Mouse (Mus musculus) neutrophil, adult 5-6 weeks (primary cell): ENCODE measurements at regions not wholly inside any gene's neighbourhood (a gene's known extent, or its start where the extent isn't known, plus 50 kb on each side); places are given as distances from the start of the nearest gene placed in this dataset.
"Not testable (repeated sequence)": the region's sequence is repeated elsewhere in the genome, so short reads cannot be mapped to it uniquely, and the experiment has no call there.

Experiments used
- ATAC-seq: fragments of 151-379, 151-347 bp; 2 replicates; pipeline ENCODE4 v1.8.0; 2017; ENCODE audit warnings: mild to moderate bottlenecking, moderate TSS enrichment; ENCODE audit not compliant: insufficient number of reproducible peaks, poor library complexity, low FRiP score, severe bottlenecking; ENCODE audit errors: extremely low read depth

DNA sequence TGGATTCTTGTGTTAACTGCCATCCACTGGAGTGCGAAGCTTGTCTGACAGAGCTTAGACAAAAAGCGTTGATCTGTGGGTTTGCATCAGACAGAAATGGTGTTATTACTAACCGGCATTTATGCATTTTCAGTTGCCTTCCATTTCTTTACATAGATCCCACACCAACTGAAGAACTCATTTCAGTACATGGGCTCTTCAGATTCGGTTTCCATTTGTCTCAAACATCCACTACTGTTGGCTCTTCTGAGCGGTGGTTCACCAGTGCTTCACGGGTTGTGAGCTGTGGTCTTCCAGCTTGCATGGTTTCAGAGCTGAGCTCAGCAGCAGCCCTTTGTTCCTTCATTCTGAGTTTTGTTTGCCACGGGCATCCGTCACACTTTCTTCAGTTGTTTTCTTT lies 294.4 kb downstream of the Eipr1 start:
- ATAC-seq = no peak

GRCm38 (mm10) chr12:29048596-29048995 lies 297.0 kb downstream of the Eipr1 start:
- not testable (repeated sequence) for ATAC-seq

- ATAC-seq = no peak
Observed at GRCm38 (mm10) chr12:29049105-29049511, 297.5 kb downstream of the Eipr1 start.

DNA sequence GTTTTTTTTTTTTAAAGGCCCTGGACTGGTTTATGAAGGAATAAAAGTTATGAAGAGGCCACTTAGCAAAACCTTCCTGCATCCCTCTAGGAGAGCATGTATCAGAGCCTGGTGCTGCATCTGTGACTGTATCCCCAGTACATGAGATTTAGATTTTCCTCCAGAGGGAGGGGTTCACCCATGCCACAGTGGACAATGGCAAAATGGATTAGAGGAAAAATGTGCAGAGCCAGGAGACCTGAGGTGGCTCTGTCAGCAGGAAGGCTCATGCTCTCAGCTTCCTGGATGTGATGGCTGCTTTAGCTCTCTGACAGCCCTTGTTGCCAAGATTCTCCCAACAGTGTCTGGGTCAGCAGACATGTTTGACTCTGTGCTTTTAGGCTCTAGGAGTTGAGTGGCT lies 298.2 kb downstream of the Eipr1 start:
- ATAC-seq = no peak

- no peak for ATAC-seq
Observed at GRCm38 (mm10) chr12:29050516-29051251, 299.1 kb downstream of the Eipr1 start.

DNA sequence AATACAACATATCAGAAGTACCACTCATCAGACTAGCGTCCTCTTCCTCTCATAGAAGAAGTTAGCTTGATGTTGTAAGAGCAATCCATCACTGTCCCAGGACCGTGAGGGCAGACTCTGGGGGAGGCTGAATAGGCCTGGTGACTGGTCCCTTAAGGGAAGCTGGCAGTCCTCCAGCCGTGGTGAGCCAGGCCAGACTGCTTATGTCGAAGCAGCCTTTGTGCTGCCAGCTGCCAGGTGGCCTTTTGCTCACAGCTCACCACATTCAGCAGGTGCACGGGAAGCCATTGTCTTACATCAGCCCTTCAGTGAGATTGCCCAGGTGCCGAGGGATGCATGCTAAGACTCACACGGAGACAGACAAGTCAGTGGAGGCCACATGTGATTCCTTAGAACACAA lies 302.8 kb downstream of the Eipr1 start:
- ATAC-seq = no peak

DNA sequence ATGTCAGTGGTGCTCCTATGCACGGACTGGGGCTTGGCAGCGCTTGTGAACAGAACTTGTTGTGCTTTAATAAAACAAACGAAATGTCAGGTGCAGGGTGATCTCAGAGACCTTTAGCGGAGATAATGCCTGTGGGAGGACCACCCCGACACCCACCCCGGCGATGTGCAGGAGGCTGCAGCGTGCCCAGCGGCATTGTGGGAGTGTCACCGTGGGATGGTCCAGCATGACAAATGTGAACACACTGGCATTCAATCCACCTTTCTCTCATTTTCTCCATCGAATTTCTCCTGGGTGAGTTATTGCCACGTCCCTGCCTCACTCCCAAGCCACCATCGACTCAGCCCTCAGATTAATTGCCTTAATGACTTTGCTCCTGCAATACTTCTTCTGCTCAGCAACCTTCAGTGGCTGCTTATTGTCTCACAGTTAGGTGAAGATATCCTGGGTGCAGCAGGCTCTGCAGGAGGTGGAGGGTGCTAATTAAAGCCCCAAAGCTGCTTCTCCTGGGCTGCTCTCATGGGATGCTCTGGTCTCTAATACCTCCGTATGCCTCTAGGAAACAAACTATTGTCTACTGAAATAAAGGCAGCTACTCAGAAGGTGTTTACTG lies 310.5 kb downstream of the Eipr1 start:
- no peak for ATAC-seq

DNA sequence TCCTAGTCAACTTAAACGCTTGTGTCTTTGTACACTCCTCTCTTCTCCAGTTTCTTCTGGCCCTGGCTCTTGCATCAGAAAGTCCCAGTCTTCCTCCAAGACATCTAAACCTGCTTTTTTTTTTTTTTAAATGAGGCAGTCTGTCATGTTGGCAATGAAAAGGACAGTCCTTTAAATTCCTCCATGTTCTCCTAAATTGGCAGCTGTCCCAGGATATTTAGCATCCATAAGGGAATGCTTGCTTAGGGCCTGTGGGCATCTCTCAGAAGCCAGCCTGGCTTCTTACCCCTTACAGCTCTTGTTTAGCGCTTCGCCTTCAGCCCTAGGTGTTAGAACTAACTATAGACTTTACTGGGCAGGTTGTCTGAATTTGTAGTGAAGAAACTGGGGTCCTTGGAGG lies 311.2 kb downstream of the Eipr1 start:
- no peak for ATAC-seq

- no peak for ATAC-seq
Observed at GRCm38 (mm10) chr12:29068180-29068579, 316.6 kb downstream of the Eipr1 start.

DNA sequence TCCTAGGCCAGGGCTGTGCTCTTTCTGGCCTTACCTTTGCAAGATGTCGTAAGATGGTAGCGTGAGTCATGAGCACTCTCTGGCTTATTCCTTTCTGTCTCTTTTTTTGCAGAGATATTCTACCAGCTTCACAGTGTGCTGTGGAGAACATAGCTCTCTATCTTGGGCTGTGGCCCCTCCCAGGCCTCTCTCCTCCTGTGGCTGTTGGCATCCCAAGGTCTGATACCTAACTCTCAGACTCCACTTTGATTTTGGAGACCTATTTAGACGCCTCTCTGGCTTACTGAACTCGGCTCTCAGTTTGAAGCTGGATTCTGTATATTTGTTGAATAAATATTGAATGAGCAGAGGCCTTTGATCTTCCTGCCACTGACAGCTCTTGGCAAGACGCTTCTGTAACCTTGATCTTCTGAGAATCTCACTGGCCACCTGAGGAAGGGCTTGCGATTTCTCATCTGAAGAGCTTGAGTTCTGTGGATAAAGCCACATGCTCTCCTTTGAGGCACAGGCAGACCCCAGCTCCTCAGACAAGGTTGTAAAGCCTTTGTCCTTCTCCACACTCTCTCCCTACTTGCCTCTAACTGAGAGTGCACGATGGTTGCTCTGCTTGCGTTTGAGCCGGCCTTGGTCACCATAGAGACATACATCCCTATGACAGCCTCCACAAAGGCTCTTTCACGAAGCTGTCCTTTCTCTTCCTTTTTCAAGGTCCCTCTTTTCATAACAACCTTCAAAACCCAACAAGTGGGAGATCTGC lies 323.7 kb downstream of the Eipr1 start:
- ATAC-seq = no peak

- no peak for ATAC-seq
Observed at GRCm38 (mm10) chr12:29076606-29077005, 325.0 kb downstream of the Eipr1 start.

GRCm38 (mm10) chr12:29079011-29079410 lies 327.4 kb downstream of the Eipr1 start:
- ATAC-seq = no peak

DNA sequence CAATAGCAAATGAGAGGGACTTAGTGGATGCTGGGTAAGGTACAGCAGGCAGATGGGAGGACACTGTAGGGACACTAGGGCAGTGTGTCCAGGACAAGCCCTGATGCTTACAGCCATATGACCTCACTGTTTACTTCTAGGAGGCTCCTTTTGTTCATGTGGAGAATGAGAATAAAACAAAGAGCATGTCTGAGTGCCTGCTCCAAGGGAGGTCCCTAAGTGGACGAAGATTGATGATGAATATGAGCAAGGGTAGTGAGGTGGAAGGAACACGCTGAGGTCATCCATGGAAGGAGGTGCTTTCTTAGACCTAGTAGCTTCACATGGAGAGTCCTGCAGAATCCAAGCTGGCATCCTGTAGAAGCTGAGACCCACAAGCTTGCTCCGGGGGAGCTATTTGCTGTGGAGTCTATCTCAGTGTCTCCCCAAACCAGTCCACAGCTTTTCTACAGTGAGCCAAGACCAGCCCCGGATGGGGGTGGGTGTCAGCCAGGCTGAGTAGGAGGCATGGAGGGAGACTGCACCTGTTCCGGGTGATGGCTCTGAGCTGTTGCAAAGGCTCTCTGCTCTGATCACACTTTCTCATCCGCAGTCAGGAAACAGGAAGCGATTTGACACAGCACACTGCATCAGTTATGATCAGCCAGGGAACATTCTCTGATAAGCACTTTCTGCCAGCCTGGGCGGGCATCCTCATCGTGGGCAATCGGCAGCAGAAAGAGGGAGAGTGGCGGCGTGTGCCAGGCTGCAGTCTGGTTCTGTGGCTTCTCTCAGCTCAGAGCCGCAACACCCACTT lies 332.0 kb downstream of the Eipr1 start:
- no peak for ATAC-seq

DNA sequence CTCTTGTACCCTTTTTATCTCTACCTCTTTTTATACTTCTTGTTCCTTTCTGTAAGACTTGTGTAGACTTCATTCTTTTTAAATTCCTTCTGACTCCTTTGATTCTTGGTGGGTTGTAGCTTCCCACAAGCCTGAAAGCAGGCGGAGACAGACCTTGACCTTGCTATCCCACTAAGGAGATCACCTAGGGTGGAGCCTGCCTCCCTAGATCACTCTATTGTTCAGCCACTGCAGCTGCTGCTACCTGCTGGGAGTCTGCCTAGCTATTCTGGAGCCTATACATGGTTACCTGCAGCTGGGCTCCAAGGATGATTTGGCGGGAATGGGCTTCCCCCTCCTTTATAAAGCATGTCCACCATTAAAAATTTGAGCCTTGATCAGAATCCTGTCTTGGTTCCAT lies 335.6 kb downstream of the Eipr1 start:
- ATAC-seq = not testable (repeated sequence)

DNA sequence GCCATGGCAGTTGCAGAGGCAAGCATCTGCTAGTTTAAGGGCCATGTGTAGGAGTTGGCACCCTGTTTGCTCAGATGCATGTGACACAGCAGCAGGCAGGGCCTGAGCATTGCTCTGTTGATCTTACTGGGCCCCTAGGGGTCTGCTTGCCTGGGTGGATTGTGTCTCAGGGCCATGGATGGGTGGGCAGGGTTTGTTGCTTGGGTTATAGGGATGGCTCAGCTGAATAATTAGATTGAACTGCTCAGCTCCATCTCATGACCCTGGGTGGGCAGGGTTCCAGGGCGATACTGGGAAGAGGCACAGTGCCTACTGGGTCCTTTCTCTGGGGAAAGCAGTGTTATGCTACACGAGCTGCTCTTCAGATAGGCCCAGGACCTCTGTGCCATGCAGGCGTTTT lies 338.0 kb downstream of the Eipr1 start:
- ATAC-seq = no peak

DNA sequence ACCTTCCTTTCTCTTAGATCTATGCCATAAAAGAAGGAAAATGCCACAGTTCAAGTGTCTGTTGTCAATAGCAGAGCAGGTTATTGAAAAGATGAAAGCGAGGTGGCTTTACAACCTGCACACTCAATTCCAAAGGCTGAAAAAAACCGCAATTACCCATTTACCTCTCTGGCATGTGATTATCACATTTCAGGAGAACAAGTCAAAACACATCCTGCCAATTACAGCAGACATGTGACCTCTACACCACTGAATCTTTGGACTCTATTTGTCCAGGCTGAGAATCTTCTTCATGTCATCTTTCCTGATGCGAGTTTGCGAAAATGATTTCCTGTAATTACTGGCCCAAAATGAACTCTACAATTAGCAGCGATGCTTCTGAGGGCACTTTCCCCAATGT lies 338.8 kb downstream of the Eipr1 start:
- no peak for ATAC-seq

DNA sequence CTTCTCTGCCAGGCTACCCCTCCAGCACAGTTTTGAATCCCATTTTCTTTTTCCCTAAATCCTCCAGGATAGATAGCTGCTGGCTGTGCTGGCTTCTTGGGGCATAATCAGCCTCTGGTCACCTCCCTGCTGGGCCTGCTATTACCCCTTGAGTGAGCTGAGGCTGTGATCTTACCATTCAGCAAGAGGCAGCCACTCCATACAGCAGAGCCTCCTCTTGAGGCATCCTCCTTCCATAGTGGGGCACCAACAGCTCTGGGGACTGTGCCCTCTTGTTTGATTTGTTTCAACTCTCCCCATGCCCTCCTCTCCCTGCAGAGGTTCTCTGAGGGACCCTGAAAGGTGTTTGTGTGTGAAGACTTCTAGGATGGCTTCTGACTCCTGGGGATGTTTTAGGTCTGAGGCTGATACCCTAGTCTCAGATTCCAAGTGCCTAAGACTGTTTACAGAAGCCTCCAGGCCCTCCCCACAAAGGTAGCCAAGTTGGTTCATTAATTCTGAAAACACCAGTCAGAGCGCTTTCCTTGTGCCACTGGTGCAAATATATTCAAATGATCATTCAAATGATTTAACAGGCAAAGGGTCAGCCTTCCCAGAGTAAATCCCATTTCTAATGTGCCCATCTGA lies 343.9 kb downstream of the Eipr1 start:
- ATAC-seq = no peak

- no peak for ATAC-seq
Observed at GRCm38 (mm10) chr12:29096033-29096913, 344.7 kb downstream of the Eipr1 start.
